ENCODE assay signal across 8 mouse cellular contexts in the genomic region with DNA sequence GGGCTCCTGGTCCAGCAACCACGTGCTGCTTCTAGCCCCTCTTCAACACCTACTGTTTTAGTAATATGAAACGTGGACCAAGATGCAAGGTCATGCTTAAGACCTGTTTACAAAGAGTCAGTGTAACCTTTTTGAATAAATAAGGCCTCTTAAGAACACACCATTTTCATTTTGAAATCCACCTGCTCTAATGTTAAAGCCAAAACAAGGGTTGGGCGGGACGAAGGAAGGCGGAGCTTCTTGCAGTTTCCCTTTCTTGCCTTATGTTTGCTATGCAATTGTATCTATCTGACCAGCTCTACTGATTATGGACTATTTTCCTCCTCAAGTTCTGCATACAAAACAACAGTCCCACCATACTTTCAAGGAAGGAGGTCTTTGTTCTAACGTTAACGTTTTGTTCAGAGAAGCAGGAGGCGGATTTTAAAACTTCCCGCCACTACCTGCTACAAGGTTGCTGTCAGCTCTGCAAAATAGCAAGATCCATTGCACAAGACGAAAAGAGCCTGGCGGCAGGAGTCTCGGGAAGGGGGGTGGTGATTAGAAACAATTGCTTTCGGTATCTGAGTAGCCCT. TPM values are rescaled to one million over a fixed set of nuclear protein-coding genes. Genes with fewer than 3 reads are reported as not detected.
DNase-seq lines count a peak whose midpoint lies in the region; ATAC-seq and TF ChIP-seq lines count a peak whose summit lies in the region.

No protein-coding gene starts in this region.

- peak; percentile 61 for DNase-seq in CD4-positive, CD25-positive, alpha-beta regulatory T cell, adult 2 months (ENCODE audit: low read depth, low spot score)
- DNase-seq in G1E (ENCODE audit: low spot score): no peak
- DNase-seq in embryonic facial prominence, embryonic 14.5 days (ENCODE audit: low spot score): peak; percentile 7
- DNase-seq in hindbrain, embryonic 14.5 days (ENCODE audit: low spot score): no peak
- DNase-seq in liver: peak; percentile 36
- DNase-seq in midbrain, postnatal 0 days (ENCODE audit: low spot score): peak; percentile 10
- no peak for DNase-seq in urinary bladder, postnatal 25 days (ENCODE audit: low spot score)

- 32% methylated on average over 13 of the region's 13 CpGs for WGBS in embryonic facial prominence, embryonic 14.5 days
- WGBS in hindbrain, embryonic 14.5 days: 30% methylated on average over 13 of the region's 13 CpGs
- 28% methylated on average over 13 of the region's 13 CpGs for WGBS in midbrain, postnatal 0 days

- peaks cover 7% of the 10 kb centered on the region for H3K36me3 ChIP-seq in G1E (replicated peaks)
- H3K36me3 ChIP-seq in embryonic facial prominence, embryonic 14.5 days (ENCODE audit: control insufficient read depth, insufficient read depth, low read length): no peaks in the 10 kb centered on the region
- H3K36me3 ChIP-seq in hindbrain, embryonic 14.5 days (replicated peaks; ENCODE audit: control insufficient read depth, insufficient read depth): no peaks in the 10 kb centered on the region
- H3K36me3 ChIP-seq in midbrain, postnatal 0 days (ENCODE audit: insufficient read depth, low read length): no peaks in the 10 kb centered on the region

- no peak for ATAC-seq in CD4-positive, CD25-positive, alpha-beta regulatory T cell, adult 4 months
- no peak for ATAC-seq in G1E (ENCODE audit: extremely low read depth, insufficient number of reproducible peaks, low FRiP score, poor library complexity, severe bottlenecking)
- no peak for ATAC-seq in embryonic facial prominence, embryonic 14.5 days (ENCODE audit: low read depth)
- no peak for ATAC-seq in hindbrain, embryonic 14.5 days (ENCODE audit: low FRiP score)
- no peak for ATAC-seq in midbrain, postnatal 0 days (ENCODE audit: low FRiP score)

- H3K9me3 ChIP-seq in G1E (replicated peaks): no peaks in the 10 kb centered on the region
- no peaks in the 10 kb centered on the region for H3K9me3 ChIP-seq in embryonic facial prominence, embryonic 14.5 days (ENCODE audit: control insufficient read depth, low read length)
- no peaks in the 10 kb centered on the region for H3K9me3 ChIP-seq in hindbrain, embryonic 14.5 days (ENCODE audit: control insufficient read depth, low read length)
- no peaks in the 10 kb centered on the region for H3K9me3 ChIP-seq in midbrain, postnatal 0 days (ENCODE audit: low read length)

- no peaks in the 10 kb centered on the region for H3K27me3 ChIP-seq in G1E (ENCODE audit: insufficient read depth, low read length)
- no peaks in the 10 kb centered on the region for H3K27me3 ChIP-seq in embryonic facial prominence, embryonic 14.5 days (replicated peaks; ENCODE audit: control insufficient read depth, insufficient read depth, low read length)
- no peaks in the 10 kb centered on the region for H3K27me3 ChIP-seq in hindbrain, embryonic 14.5 days (ENCODE audit: control insufficient read depth, insufficient read depth, low read length)
- no peaks in the 10 kb centered on the region for H3K27me3 ChIP-seq in midbrain, postnatal 0 days (ENCODE audit: insufficient read depth, low read length)

- no peaks in the 10 kb centered on the region; the same call in 1 of the 2 replicates for H3K4me1 ChIP-seq in G1E (ENCODE audit: insufficient read depth, low read depth, low read length)
- H3K4me1 ChIP-seq in embryonic facial prominence, embryonic 14.5 days (ENCODE audit: control insufficient read depth, insufficient read depth, low read length): no peaks in the 10 kb centered on the region
- H3K4me1 ChIP-seq in hindbrain, embryonic 14.5 days (replicated peaks; ENCODE audit: control insufficient read depth, insufficient read depth, low read length): no peaks in the 10 kb centered on the region
- no peaks in the 10 kb centered on the region for H3K4me1 ChIP-seq in midbrain, postnatal 0 days (ENCODE audit: insufficient read depth, low read length)

- H3K9ac ChIP-seq in embryonic facial prominence, embryonic 14.5 days (ENCODE audit: low read depth, low read length): peak overlapping the region; percentile 58
- peak overlapping the region; percentile 40 for H3K9ac ChIP-seq in hindbrain, embryonic 14.5 days
- H3K9ac ChIP-seq in midbrain, postnatal 0 days (replicated peaks; ENCODE audit: low read length, poor library complexity, severe bottlenecking): no peak overlapping the region; the same call in 1 of the 2 replicates

- peak overlapping the region; percentile 68 for H3K4me3 ChIP-seq in G1E (ENCODE audit: low read depth, low read length)
- H3K4me3 ChIP-seq in embryonic facial prominence, embryonic 14.5 days (ENCODE audit: low read depth, low read length): peak overlapping the region; percentile 51
- peak overlapping the region; percentile 48 for H3K4me3 ChIP-seq in hindbrain, embryonic 14.5 days (replicated peaks; ENCODE audit: low read length)
- H3K4me3 ChIP-seq in midbrain, postnatal 0 days (ENCODE audit: low read depth, low read length): peak overlapping the region; percentile 47

- H3K4me2 ChIP-seq in embryonic facial prominence, embryonic 14.5 days (ENCODE audit: low read depth, low read length): peak overlapping the region; percentile 55
- H3K4me2 ChIP-seq in hindbrain, embryonic 14.5 days (replicated peaks): peak overlapping the region; percentile 62
- H3K4me2 ChIP-seq in midbrain, postnatal 0 days (ENCODE audit: low read depth, low read length, poor library complexity, severe bottlenecking): peak overlapping the region; percentile 52

- no peak overlapping the region for H3K27ac ChIP-seq in embryonic facial prominence, embryonic 14.5 days (replicated peaks; ENCODE audit: low read depth, low read length)
- H3K27ac ChIP-seq in hindbrain, embryonic 14.5 days: no peak overlapping the region
- no peak overlapping the region for H3K27ac ChIP-seq in midbrain, postnatal 0 days (ENCODE audit: low read depth, low read length)

- no peak for TF ChIP-seq CTCF in G1E (IDR thresholded peaks at IDR 0.05; ENCODE audit: low read depth, low read length)
- no peak for TF ChIP-seq CTCF in midbrain, postnatal 0 days (IDR thresholded peaks at IDR 0.05)

RNA-seq across cellular contexts. Expression of a gene that starts 1.5 kb away (rescaled TPM):
- 10 to 100 TPM; 18.0 to 20.4 TPM for polyA plus RNA-seq in CD4-positive, CD25-positive, alpha-beta regulatory T cell, adult 4 months (2017; shearing (Covaris generic))
- total RNA-seq in G1E (2014; fragmentation: Nextera tagmentation) (79.4 and 86.2 TPM in 2 replicates), G1E (2017) (9.0 and 14.0 TPM in 2 replicates)
- 9.6 and 17.6 TPM in 2 replicates for polyA plus RNA-seq in G1E (2012)
- 20.6 and 22.1 TPM in 2 replicates for polyA plus RNA-seq in embryonic facial prominence, embryonic 14.5 days (2014; fragmentation: Nextera tagmentation; extraction: Ambion mirVana)
- polyA plus RNA-seq in hindbrain, embryonic 14.5 days (2014; fragmentation: Nextera tagmentation; extraction: Ambion mirVana): 7.2 and 9.1 TPM in 2 replicates
- total RNA-seq in midbrain, postnatal 0 days (2014; rRNA removed): 0.82 and 0.99 TPM in 2 replicates
- polyA plus RNA-seq in midbrain, postnatal 0 days (2015; fragmentation: Nextera tagmentation; extraction: Ambion mirVana): 9.4 and 12.1 TPM in 2 replicates

Comparison
In these comparisons a context has a peak if more than half of its experiments do, and no peak if none do; other contexts are left out.
1. DNase-seq: peak in CD4-positive, CD25-positive, alpha-beta regulatory T cell, adult 2 months (single experiment), embryonic facial prominence, embryonic 14.5 days (single experiment), liver (single experiment) and midbrain, postnatal 0 days (single experiment); none in G1E (single experiment), hindbrain, embryonic 14.5 days (single experiment) and urinary bladder, postnatal 25 days (single experiment).
2. Peak in every context shown above with its lines, with median percentiles within 50 percentile points of each other: H3K4me3 ChIP-seq and H3K4me2 ChIP-seq.